ENCODE assay signal across 20 mouse cellular contexts in the genomic region with DNA sequence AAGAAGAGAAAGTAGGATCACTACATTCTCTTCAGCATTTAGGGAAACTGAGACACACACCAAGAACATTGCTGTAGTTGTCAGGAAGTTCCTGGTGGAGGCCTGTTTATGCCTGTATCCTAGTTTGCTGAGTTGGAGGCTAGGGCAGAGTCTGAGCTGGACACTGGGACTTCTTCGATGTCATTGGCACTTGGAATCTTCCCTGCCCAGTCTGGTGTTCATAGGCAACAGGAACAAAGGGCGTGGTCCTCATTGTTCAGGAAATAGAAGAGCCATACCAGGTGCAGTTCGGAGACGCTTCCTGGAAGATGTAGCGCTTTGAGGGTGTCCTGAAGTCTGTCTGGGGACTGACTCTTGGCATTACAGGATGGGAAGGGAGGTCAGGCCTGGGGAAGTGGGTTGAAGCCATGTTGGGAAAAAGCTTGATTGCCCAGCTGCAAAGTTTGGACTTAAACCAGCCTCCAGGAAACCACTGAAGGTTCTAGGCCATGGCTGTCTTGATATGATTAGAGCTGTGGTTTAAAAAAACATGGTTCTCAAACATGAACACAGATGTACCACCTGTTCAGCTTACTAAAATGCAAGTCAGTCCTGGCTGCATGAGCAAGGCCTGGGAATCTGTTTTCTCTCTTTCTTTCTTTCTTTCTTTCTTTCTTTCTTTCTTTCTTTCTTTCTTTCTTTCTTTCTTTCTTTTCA. TPM values are rescaled to one million over a fixed set of nuclear protein-coding genes. Genes with fewer than 3 reads are reported as not detected.
DNase-seq lines count a peak whose midpoint lies in the region; ATAC-seq and TF ChIP-seq lines count a peak whose summit lies in the region.
"Had no signal": no experiment of that assay in that cellular context is flagged by ENCODE, and none has a peak within 500 bp of the region (broad histone marks: within the 10 kb centered on the region; RNA-seq: fewer than 3 reads in every experiment).

No protein-coding gene starts in this region.

- no peak for TF ChIP-seq CTCF in forebrain, postnatal 0 days (IDR thresholded peaks at IDR 0.05; ENCODE audit: low read depth)

- no peaks in the 10 kb centered on the region for H3K36me3 ChIP-seq in heart, embryonic 10.5 days
- H3K36me3 ChIP-seq in heart, embryonic 12.5 days: no peaks in the 10 kb centered on the region
- no peaks in the 10 kb centered on the region for H3K36me3 ChIP-seq in liver, embryonic 16.5 days (ENCODE audit: control insufficient read depth, insufficient read depth)
- no peaks in the 10 kb centered on the region for H3K36me3 ChIP-seq in forebrain, postnatal 0 days (ENCODE audit: insufficient read depth)
- H3K36me3 ChIP-seq: forebrain, embryonic 10.5 days; G1E; limb, embryonic 12.5 days had no signal

- no peak overlapping the region for H3K9ac ChIP-seq in heart, embryonic 12.5 days
- H3K9ac ChIP-seq in liver, embryonic 16.5 days (ENCODE audit: low read depth, low read length): peak overlapping the region; percentile 47
- no peak overlapping the region for H3K9ac ChIP-seq in forebrain, postnatal 0 days
- H3K9ac ChIP-seq: limb, embryonic 12.5 days had no signal

- whole genome bisulfite sequencing in heart, embryonic 10.5 days: 79% methylated on average over 5 of the region's 5 CpGs
- WGBS in heart, embryonic 12.5 days: 82% methylated on average over 5 of the region's 5 CpGs
- WGBS in liver, embryonic 16.5 days (ENCODE audit: insufficient replicate concordance): 70% methylated on average over 5 of the region's 5 CpGs
- 84% methylated on average over 5 of the region's 5 CpGs for WGBS in forebrain, postnatal 0 days

- no peaks in the 10 kb centered on the region; the same call in 1 of the 2 replicates for H3K27me3 ChIP-seq in heart, embryonic 10.5 days (ENCODE audit: insufficient read depth, poor library complexity, severe bottlenecking)
- H3K27me3 ChIP-seq in heart, embryonic 12.5 days (replicated peaks): peaks cover 3% of the 10 kb centered on the region; the same call in 1 of the 2 replicates
- H3K27me3 ChIP-seq in liver, embryonic 16.5 days (ENCODE audit: control insufficient read depth, insufficient read depth, low read depth, low read length): no peaks in the 10 kb centered on the region
- H3K27me3 ChIP-seq in forebrain, postnatal 0 days (ENCODE audit: insufficient read depth, low read length): no peaks in the 10 kb centered on the region
- H3K27me3 ChIP-seq: limb, embryonic 12.5 days had no signal

- no peaks in the 10 kb centered on the region for H3K9me3 ChIP-seq in heart, embryonic 10.5 days
- H3K9me3 ChIP-seq in heart, embryonic 12.5 days (replicated peaks): no peaks in the 10 kb centered on the region
- H3K9me3 ChIP-seq in liver, embryonic 16.5 days (replicated peaks; ENCODE audit: control insufficient read depth, low read length): no peaks in the 10 kb centered on the region
- no peaks in the 10 kb centered on the region for H3K9me3 ChIP-seq in forebrain, postnatal 0 days (ENCODE audit: low read length)
- H3K9me3 ChIP-seq: forebrain, embryonic 10.5 days; G1E; limb, embryonic 12.5 days had no signal

- no peak for ATAC-seq in heart, embryonic 12.5 days (ENCODE audit: insufficient number of reproducible peaks, low FRiP score)
- ATAC-seq in common myeloid progenitor, adult 5-6 weeks (replicated peaks; ENCODE audit: low read depth, poor library complexity, severe bottlenecking): peak; percentile 51
- ATAC-seq in liver, embryonic 16.5 days (ENCODE audit: low read depth): no peak
- no peak for ATAC-seq in forebrain, postnatal 0 days
- ATAC-seq: hindbrain, embryonic 16.5 days; lung, postnatal 0 days had no signal

- no peak for DNase-seq in heart, embryonic 10.5 days (ENCODE audit: low spot score)
- DNase-seq in 416B (ENCODE audit: low read depth): peak; percentile 94
- DNase-seq in forebrain, postnatal 0 days: no peak
- DNase-seq in left cerebral cortex, adult 11 months (ENCODE audit: low spot score): no peak
- DNase-seq: adrenal gland, postnatal 25 days; cerebellum, postnatal 14 days; heart, postnatal 14 days; right cerebral cortex, adult 18-20 months; spleen, adult 18-20 months; thymus, postnatal 36 days had no signal

- H3K4me2 ChIP-seq in heart, embryonic 12.5 days: no peak overlapping the region
- H3K4me2 ChIP-seq in liver, embryonic 16.5 days (ENCODE audit: low read depth, low read length): peak overlapping the region; percentile 72
- no peak overlapping the region for H3K4me2 ChIP-seq in forebrain, postnatal 0 days (ENCODE audit: low read depth)
- H3K4me2 ChIP-seq: limb, embryonic 12.5 days; midbrain, embryonic 11.5 days had no signal

- no peak overlapping the region for H3K4me3 ChIP-seq in heart, embryonic 10.5 days
- H3K4me3 ChIP-seq in heart, embryonic 12.5 days: no peak overlapping the region
- H3K4me3 ChIP-seq in liver, embryonic 16.5 days (ENCODE audit: low read depth, low read length): peak overlapping the region; percentile 51
- no peak overlapping the region for H3K4me3 ChIP-seq in forebrain, postnatal 0 days (ENCODE audit: low read depth, low read length)
- H3K4me3 ChIP-seq: forebrain, embryonic 10.5 days; limb, embryonic 12.5 days had no signal

- peaks cover 48% of the 10 kb centered on the region for H3K4me1 ChIP-seq in heart, embryonic 10.5 days
- H3K4me1 ChIP-seq in heart, embryonic 12.5 days (replicated peaks): peaks cover 29% of the 10 kb centered on the region
- H3K4me1 ChIP-seq in liver, embryonic 16.5 days (ENCODE audit: control insufficient read depth, low read depth, low read length): peaks cover 61% of the 10 kb centered on the region
- peaks cover 15% of the 10 kb centered on the region for H3K4me1 ChIP-seq in forebrain, postnatal 0 days (ENCODE audit: insufficient read depth)

- H3K27ac ChIP-seq in heart, embryonic 10.5 days: 0 out of 2 replicates have a peak overlapping the region, but pooled peaks have one; percentile 22
- no peak overlapping the region for H3K27ac ChIP-seq in heart, embryonic 12.5 days (ENCODE audit: poor library complexity, severe bottlenecking)
- peak overlapping the region; percentile 99 for H3K27ac ChIP-seq in liver, embryonic 16.5 days (ENCODE audit: low read length)
- H3K27ac ChIP-seq in forebrain, postnatal 0 days (ENCODE audit: low read depth, low read length): no peak overlapping the region
- H3K27ac ChIP-seq: forebrain, embryonic 10.5 days; limb, embryonic 12.5 days; stomach, postnatal 0 days had no signal

RNA-seq across cellular contexts. Expression of a gene that starts 5.0 kb away (rescaled TPM):
- 26.1 and 28.0 TPM in 2 replicates for polyA plus RNA-seq in heart, embryonic 10.5 days (2016; fragmentation: Nextera tagmentation; extraction: Ambion mirVana)
- polyA plus RNA-seq in heart, embryonic 12.5 days (2016; fragmentation: Nextera tagmentation; extraction: Ambion mirVana): 21.0 and 21.3 TPM in 2 replicates
- total RNA-seq in common myeloid progenitor, adult 5-6 weeks (2017): 9.3 and 23.2 TPM in 2 replicates
- 85.1 and 89.1 TPM in 2 replicates for polyA plus RNA-seq in liver, embryonic 16.5 days (2015; fragmentation: Nextera tagmentation; extraction: Ambion mirVana)
- 61.0 and 67.9 TPM in 2 replicates for total RNA-seq in forebrain, postnatal 0 days (2014; rRNA removed)
- polyA plus RNA-seq in forebrain, postnatal 0 days (2015; fragmentation: Nextera tagmentation; extraction: Ambion mirVana): 47.2 and 55.4 TPM in 2 replicates

Comparison
In these comparisons a context has a peak if more than half of its experiments do, and no peak if none do; other contexts are left out.
1. H3K27ac ChIP-seq: peak in heart, embryonic 10.5 days (single experiment) and liver, embryonic 16.5 days (single experiment); none in heart, embryonic 12.5 days (single experiment) and forebrain, postnatal 0 days (single experiment).